Mouse (Mus musculus) effector memory CD4-positive, alpha-beta T cell, adult 5 months (primary cell): ENCODE results near the gene Ogfr. TPM values are rescaled to one million over a fixed set of nuclear protein-coding genes. Genes with fewer than 3 reads are reported as not detected.

ENCODE experiments used
- polyA plus RNA-seq: library from polyadenylated mRNA; unstranded; fragments of 100-300 nt; shearing (Covaris generic); gene quantifications from one replicate; pipeline ENCODE4 v1.2.1, GENCODE M21; 2017

Ogfr gene
- polyA plus RNA-seq: 62.9 TPM

DNA sequence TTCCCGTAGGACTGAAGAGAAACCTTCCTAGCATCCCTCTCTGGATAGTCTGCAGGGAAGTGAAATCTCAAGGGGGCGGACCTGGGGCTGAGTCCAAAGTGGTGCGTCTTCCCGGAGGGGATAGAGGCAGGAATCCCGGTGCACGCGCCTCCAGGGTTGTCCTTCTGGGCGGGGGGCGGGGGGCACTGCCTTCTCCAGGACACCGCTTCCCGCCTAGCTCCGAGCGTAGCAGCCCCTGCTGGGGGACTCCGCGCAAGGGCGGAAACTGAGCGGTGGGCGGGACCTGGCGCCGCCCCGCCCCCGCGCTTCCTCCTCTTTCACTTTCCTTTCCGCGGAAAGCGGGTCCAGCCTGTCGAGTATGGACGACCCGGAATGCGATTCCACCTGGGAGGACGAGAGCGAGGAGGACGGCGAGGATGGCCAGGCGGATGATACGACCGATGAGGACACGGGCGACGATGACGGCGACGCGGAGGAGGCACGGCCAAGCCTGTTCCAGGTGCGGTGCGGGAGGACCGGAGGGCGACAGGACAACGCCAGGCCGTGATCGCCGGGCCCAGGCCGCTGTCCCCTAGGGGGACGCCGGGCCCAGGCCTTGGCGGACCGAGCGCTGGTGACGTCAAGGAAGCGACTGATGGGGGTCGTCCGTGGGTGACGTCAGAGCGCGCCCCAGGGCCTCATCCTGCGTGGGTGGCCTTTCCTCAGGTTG is at the start of gene Ogfr:
TSS of gene Ogfr (plus strand) at position 123 of the 709 bp plus-strand sequence.

DNA sequence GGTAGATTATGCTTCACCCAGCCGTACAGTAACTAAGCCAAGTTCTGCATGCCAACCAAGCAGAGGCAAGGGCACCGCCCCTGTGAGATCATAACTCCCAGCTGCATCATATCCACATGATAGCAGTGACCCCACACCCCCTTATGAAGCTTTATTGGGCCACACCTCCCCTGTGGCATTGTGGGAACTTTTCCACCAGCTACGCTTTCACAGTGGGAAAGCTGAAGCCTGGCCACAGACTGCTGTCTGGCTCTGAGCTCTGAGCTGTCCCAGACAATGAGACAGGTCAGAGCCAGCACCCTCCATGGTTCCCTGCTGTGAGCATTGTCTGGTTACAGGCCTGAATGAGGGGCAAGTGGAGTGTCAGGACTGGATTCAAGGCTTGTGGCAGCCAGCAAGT is 8.0 kb upstream of the Ogfr start, which contains the start of gene Mrgbp:
TSS of gene Mrgbp (plus strand) at position 303 of the 400 bp plus-strand sequence.

DNA sequence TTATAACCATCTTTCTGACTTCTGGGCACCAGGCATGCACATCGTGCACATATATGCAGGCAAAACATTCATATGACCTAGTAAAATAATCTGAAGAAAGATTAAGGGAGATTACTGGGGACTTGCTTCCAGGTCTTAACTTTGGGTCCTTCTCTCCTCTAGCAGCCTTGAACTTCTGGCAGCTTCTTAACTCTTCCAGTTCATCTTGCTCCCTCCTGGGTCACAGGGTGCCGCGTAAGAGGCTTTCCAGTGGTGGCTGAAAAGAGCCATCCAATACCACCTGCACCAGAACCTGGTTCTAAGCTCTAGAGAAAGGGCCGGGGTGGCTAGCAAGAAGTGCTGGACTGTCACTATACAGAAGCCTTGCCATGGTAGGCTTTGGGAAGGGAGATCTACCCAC is 8.4 kb downstream of the Ogfr start, which contains the start of gene Col9a3:
TSS of gene Col9a3 (plus strand) at position 301 of the 400 bp plus-strand sequence.

DNA sequence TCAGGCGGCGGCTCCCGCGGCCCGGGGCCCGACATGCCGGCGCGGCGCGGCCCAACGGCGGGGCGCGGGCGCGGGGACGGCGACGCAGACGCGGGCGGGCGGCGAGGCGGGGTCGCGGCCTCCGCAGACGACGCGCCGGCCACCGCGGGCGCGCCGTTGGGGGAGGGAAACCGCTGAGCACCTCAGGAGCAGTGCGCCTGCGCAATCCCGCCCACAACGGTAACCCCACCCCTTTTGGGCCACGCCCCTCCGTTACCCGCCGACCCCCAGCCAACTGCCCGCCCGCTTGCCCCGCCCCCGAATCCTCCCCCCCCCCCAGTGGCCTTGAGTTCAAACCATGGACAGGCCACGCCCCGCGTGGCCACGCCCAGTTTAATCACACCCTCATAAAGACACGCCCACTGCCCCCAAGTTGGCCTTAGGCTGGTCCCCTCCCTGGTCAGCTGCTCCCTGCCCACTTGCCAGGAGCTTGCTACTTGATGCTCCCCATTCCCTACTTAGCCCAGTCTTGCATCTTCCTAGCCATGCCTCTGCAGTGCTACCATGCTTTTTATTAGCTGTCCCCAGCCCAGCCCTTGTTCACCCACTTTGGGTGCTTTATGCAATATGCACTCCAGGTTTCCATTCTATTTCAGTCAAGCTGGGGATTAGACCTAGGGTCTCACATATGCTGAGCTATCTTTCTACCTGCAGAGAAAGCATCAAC is 53.7 kb downstream of the Ogfr start, which contains the start of gene Tcfl5:
TSS of gene Tcfl5 (minus strand) at position 154 of the 706 bp plus-strand sequence.

Other genes with a start within 250 kb of the Ogfr start
- gene Slco4a1, start 133.0 kb upstream of the Ogfr start, polyA plus RNA-seq: 3.8 TPM
- not detected for gene Ntsr1, start 89.3 kb upstream of the Ogfr start, polyA plus RNA-seq
- 42.8 TPM for gene Mrgbp, start 7.9 kb upstream of the Ogfr start, polyA plus RNA-seq
- 0.65 TPM for gene Col9a3, start 8.5 kb downstream of the Ogfr start, polyA plus RNA-seq
- gene Tcfl5, start 53.5 kb downstream of the Ogfr start, polyA plus RNA-seq: not detected
- 37.2 TPM for gene Dido1, start 120.8 kb downstream of the Ogfr start, polyA plus RNA-seq
- 18.7 TPM for gene Gid8, start 120.9 kb downstream of the Ogfr start, polyA plus RNA-seq
- 39.4 TPM for gene Slc17a9, start 136.0 kb downstream of the Ogfr start, polyA plus RNA-seq
- not detected for gene Bhlhe23, start 187.7 kb downstream of the Ogfr start, polyA plus RNA-seq